Mouse (Mus musculus) heart, adult 11 months (tissue): ENCODE measurements around the gene Pfas.
A peak's percentile ranks its signal among the peaks of the same experiment; 100 is the strongest.
"Not testable (repeated sequence)": the region's sequence is repeated elsewhere in the genome, so short reads cannot be mapped to it uniquely, and the experiment has no call there.

ENCODE experiments used
- DNase-seq: peaks from one replicate; pipeline ENCODE4 v3.0.0; 2022

Gene Pfas

GRCm38 (mm10) chr11:69015644-69016441, 7.6 kb upstream of the Pfas start, which contains the start of gene Ctc1:
Gene Ctc1 (plus strand): TSS chr11:69015911.
- peak; percentile 99 for DNase-seq

DNA sequence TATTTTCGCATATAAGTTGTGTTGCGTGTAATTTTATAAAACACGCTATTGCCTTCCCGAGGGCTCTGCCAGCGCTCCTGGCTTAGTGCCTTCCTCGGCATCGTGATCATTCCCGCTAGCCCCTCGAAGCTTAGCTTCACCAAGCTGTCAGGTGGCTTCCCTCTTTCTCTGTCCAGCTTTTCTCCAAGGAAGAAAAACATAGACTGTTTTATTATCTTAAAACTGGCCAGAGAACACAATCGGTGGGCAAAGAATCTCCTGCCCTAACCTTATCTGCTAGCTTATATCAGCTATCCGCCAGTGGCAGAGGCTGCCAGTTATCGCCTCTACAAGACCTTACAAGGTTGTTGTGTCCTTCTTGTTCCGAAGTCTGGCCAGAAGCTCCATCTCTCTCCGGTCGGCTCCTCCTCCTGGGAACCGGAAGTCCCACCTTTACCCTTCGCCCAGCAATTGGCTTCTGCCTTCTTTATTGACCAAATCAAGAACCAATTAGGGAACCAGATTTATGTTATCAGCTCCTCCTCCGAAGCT, 3.9 kb upstream of the Pfas start:
- DNase-seq: peak; percentile 99

DNA sequence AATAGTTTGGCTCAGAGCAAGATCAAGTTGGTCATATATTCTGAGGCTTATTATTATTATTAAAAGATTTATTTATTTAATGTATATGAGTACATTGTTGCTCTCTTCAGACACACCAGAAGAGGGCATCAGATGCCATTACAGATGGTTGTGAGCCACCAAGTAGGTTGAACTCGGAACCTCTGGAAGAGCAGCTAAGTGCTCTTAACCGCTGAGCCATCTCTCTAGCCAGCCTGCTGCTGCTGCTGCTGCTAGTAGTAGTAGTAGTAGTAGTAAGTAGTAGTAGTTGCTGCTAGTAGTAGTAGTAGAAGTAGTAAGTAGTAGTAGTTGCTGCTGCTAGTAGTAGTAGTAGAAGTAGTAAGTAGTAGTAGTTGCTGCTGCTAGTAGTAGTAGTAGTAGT, 3.2 kb upstream of the Pfas start:
- DNase-seq: not testable (repeated sequence)

DNA sequence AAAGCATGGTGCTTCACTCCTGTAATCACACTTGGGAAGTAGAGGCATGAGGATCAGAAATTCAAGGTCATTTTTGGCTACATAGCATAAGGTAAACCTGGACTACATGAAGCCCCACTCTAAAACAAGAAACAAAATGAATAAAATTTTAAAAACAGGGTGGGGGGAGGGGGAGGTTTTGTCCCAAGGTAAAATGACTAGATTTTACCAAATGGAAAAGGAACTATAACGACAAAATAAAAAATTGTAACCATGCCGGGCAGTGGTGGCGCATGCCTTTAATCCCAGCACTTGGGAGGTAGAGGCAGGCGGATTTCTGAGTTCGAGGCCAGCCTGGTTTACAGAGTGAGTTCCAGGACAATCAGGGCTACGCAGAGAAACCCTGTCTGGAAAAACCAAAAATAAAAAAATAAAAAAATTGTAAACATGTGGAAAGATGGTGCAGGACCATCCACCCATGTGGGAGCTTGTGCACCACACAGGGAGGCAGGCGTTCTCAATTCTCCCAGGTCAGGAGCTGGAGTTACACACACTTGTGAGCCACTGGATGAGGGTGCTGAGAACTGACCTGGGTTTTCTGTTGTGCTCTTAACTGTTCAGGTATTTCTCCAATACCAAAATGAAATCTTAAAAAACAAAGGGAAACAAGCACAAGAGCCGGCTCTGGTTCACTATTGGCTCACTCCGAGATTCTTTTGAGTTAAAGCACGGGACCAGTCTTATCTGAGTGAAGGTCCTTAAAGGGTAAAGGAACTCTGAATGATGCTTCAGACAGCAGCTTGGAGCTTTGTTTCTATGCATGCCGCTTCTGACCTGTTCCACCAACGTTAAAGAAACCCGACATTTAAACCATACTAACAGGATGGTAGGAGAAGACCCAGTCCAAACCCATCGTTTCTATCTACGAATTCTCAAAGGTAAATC, 2.4 kb upstream of the Pfas start:
- DNase-seq: no peak

GRCm38 (mm10) chr11:69009508-69009907, 1.2 kb upstream of the Pfas start:
- DNase-seq: no peak

- DNase-seq: not testable (repeated sequence)
Observed at GRCm38 (mm10) chr11:69006575-69006974, 1.7 kb downstream of the Pfas start.

- DNase-seq: no peak
Observed at GRCm38 (mm10) chr11:69005193-69005592, 3.1 kb downstream of the Pfas start.

GRCm38 (mm10) chr11:69003592-69003991, 4.7 kb downstream of the Pfas start:
- DNase-seq: no peak

GRCm38 (mm10) chr11:69002782-69003181, 5.5 kb downstream of the Pfas start:
- not testable (repeated sequence) for DNase-seq

GRCm38 (mm10) chr11:68997080-68997479, 11.2 kb downstream of the Pfas start:
- no peak for DNase-seq

- DNase-seq: no peak
Observed at GRCm38 (mm10) chr11:68994377-68994776, 13.9 kb downstream of the Pfas start.

DNA sequence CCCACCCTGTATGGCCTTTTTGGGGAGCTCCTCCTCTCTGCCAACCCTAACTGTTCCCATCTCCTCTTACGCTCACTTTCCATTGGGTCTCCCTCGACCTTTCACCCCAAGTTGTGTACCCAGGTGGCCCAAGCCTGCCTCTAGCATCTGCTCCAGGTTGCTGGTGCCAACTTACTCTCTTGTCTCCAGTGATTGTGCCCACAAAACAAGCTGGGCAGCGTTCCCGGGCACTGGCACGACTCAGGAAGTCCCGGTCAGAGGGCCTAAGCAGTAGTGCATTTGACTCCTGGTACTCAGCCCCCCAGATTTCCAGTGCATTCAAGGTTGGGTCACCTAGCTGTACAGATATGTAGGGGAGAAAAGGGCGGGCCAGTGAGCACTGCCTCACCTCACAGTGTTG, 15.1 kb downstream of the Pfas start:
- DNase-seq: peak; percentile 91

- DNase-seq: peak; percentile 92
Observed at GRCm38 (mm10) chr11:68988341-68988740, 19.9 kb downstream of the Pfas start.

- DNase-seq: no peak
Observed at GRCm38 (mm10) chr11:68987365-68987882, 20.8 kb downstream of the Pfas start.

- DNase-seq: peak; percentile 94
Observed at GRCm38 (mm10) chr11:68982639-68983369, 25.5 kb downstream of the Pfas start.

- DNase-seq: no peak
Observed at GRCm38 (mm10) chr11:68980919-68981318, 27.3 kb downstream of the Pfas start.

GRCm38 (mm10) chr11:68979320-68979733, 28.9 kb downstream of the Pfas start:
- no peak for DNase-seq

DNA sequence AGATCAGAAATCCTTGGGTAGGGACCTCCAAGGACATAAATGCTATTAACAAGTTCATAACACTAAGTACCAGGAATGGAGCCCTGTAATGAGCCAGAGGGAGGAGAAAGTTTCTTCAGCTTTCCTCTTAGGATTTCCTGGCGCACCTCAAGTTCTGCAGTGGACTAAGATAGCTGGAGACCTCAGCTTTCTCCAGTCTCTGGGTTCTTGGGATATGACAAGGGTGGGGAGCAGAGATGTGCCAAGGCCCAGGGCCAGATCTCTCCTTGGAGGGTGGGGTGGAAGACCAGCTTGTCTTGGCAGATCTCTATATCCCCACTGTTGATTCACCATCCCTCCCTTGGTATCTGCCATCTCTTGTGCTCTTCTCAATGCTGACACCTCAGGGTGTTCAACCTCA, 32.7 kb downstream of the Pfas start:
- peak; percentile 66 for DNase-seq

DNA sequence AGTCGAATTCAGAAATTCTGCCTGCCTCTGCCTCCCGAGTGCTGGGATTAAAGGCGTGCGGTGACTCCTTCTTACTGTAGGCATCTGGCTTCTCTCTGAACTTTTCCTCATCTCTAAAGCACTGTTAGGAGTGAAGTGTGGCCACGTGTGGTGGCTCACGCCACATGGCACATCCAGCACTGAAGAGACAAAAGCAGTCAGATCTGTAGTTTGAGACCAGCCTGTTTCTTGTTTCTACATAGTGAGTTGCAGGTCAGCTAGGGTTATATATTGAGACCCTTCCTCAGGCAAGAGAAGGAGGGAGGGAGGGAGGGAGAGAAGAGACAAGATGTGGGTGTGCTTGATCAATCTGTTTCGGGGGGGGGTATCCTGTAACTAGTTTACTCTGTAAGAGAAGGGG, 33.2 kb downstream of the Pfas start, which contains the start of gene Rangrf:
TSS of gene Rangrf (minus strand) at position 101 of the 400 bp plus-strand sequence.
- no peak for DNase-seq

GRCm38 (mm10) chr11:68974059-68974450, 34.2 kb downstream of the Pfas start:
- DNase-seq: no peak

DNA sequence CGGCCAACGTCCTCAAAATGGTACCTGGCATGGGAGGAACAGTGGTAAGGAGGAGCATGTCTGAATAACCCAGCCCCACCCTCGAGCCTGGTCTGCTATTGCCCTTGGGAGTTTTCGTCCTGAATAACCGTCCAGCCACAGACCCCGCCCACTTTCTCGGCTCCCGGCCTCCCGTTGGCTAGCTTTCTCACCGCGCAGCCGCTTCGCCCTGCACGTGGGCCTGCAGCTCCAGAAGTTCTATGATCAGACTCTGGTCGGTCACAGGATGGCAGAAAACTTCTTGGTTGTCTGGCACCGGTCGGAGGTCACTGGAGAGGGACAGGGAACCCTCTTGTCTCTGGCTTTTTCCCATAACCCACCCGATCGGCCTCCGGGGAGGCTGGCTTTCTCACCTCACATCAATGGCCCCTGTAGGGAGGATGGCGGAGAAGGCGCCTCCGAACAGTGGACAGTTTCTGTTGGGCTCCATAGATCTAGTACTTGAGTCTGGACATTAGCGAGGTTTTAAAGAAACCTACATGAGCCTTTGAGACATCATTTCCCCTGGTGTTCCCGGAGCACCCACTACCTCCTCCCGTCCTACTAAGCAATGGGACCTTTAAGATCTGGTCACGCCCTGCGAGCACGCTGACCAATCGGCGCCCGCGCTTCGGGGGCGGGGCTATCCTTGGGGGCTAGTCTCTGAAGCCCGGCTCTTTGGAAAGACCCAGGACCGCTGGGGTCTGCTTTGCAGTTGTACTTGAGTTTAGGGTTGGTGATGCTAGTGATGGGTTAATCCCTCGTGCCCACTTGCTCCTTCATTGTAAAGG, 34.8 kb downstream of the Pfas start:
- DNase-seq: peak; percentile 99
